Mouse (Mus musculus): ENCODE measurements around the gene Rxra.

DNA sequence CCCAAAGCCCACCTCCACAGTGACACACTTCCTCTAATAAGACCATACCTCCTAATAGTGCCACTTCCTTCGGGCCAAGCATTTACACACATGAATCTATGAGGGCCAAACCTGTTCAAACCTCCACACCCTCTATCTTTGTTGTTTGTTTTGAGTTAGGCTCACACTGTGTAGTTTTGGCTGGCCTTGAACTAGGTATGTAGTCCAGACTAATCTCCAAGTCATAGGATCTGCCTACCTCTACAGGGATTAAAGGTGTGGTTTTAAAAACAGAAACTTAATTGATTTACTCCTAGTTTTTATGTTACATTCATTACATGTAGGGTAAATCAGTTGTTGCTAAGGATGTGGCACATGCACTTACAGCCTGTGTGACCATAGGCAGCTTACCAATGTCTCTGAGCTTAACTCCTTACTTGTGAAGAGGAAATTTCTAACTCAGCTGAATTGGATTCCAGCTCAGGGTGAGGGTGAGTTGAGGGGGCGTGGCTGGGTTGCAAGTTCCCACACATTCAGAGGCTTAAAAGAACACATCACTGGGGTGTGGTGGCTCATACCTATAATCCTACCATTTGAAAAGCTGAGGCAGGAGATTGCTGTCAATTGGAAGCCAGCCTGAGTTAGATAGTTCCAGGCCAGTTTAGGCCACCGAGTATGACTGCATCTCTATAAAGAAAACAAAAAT, 45.5 kb upstream of the Rxra start:
- TF ChIP-seq CTCF (conservative IDR thresholded peaks at IDR 0.05; ENCODE audit: insufficient read depth, insufficient read length, low read depth, low read length): no peak
- TF ChIP-seq POLR2A (IDR thresholded peaks at IDR 0.05; ENCODE audit: low read depth, low read length): no peak

All from kidney, adult 2 months (tissue).